Mouse (Mus musculus) G1E-ER4 (cell line): ENCODE results near the gene Jak3. TPM values are rescaled to one million over a fixed set of nuclear protein-coding genes. Genes with fewer than 3 reads are reported as not detected.

Source experiments
- GATA1 ChIP-seq: IDR thresholded peaks from one replicate; pipeline ENCODE4 v1.8.0; 2012; ENCODE audit warnings: low read length, inconsistent platforms
- polyA plus RNA-seq: library from polyadenylated mRNA; stranded (reverse); fragments of >175 nt; gene quantifications from 2 replicates; pipeline ENCODE4 v1.2.3, GENCODE M21; 2012

The Jak3 gene
- polyA plus RNA-seq: 27.6 and 33.8 TPM in 2 replicates

- no peak for TF ChIP-seq GATA1
Measured at GRCm38 (mm10) chr8:71676020-71676741, at the start of gene Jak3. Gene Jak3, plus strand, starts transcription at chr8:71676296.

- TF ChIP-seq GATA1: no peak
Measured at GRCm38 (mm10) chr8:71626753-71627152, 49.3 kb upstream of the Jak3 start.

- TF ChIP-seq GATA1: no peak
Measured at GRCm38 (mm10) chr8:71627265-71628099, 48.6 kb upstream of the Jak3 start.

GRCm38 (mm10) chr8:71628396-71629095 is 47.5 kb upstream of the Jak3 start:
- no peak for TF ChIP-seq GATA1

GRCm38 (mm10) chr8:71629096-71629697 is 46.9 kb upstream of the Jak3 start:
- no peak for TF ChIP-seq GATA1

GRCm38 (mm10) chr8:71629781-71630212 is 46.3 kb upstream of the Jak3 start:
- no peak for TF ChIP-seq GATA1

GRCm38 (mm10) chr8:71630761-71631160 is 45.3 kb upstream of the Jak3 start:
- no peak for TF ChIP-seq GATA1

GRCm38 (mm10) chr8:71631897-71632296 is 44.2 kb upstream of the Jak3 start:
- TF ChIP-seq GATA1: no peak

- TF ChIP-seq GATA1: no peak
Measured at GRCm38 (mm10) chr8:71633164-71633563, 42.9 kb upstream of the Jak3 start.

- TF ChIP-seq GATA1: no peak
Measured at GRCm38 (mm10) chr8:71633981-71634667, 42.0 kb upstream of the Jak3 start.

- TF ChIP-seq GATA1: no peak
Measured at GRCm38 (mm10) chr8:71637149-71638095, 38.7 kb upstream of the Jak3 start.

GRCm38 (mm10) chr8:71638321-71638720 is 37.8 kb upstream of the Jak3 start:
- TF ChIP-seq GATA1: no peak

- no peak for TF ChIP-seq GATA1
Measured at GRCm38 (mm10) chr8:71639318-71639717, 36.8 kb upstream of the Jak3 start.

GRCm38 (mm10) chr8:71645510-71645909 is 30.6 kb upstream of the Jak3 start:
- no peak for TF ChIP-seq GATA1
